Mouse (Mus musculus): ENCODE measurements at regions not wholly inside any gene's neighbourhood (a gene's known extent, or its start where the extent isn't known, plus 50 kb on each side); places are given as distances from the start of the nearest gene placed in this dataset.

DNA sequence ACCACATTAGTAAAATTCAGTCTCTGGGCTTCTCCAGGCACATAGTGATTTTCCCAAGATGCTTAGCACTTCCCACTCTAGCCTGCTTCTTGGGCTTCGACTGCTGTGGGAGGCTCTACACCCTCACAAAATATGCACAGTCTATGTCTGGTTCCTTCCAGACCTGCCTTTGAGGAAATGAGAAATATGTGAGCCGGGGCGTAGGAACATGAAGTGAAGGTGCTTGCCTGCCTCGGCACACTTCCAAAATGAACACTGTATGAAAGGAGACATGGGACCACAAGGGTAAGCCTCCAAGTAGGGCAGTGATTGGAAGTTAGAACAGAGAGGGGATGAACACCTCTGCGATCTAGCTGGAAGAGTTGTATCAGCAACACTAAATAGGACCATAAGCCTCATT, 54.5 kb downstream of the Gm10260 start:
- Histone ChIP-seq H3K4me3 (no peak overlapping the region), H3K9ac (replicated peaks) (no peak overlapping the region), H3K27me3 (no peaks in the 10 kb centered on the region), H3K4me1 (no peaks in the 10 kb centered on the region), H3K4me2 (replicated peaks) (no peak overlapping the region), H3K36me3 (no peaks in the 10 kb centered on the region), H3K27ac (replicated peaks) (no peak overlapping the region), H3K9me3 (no peaks in the 10 kb centered on the region)
- no peak for ATAC-seq (replicated peaks)
- 95% methylated on average over 5 of the region's 5 CpGs for WGBS

DNA sequence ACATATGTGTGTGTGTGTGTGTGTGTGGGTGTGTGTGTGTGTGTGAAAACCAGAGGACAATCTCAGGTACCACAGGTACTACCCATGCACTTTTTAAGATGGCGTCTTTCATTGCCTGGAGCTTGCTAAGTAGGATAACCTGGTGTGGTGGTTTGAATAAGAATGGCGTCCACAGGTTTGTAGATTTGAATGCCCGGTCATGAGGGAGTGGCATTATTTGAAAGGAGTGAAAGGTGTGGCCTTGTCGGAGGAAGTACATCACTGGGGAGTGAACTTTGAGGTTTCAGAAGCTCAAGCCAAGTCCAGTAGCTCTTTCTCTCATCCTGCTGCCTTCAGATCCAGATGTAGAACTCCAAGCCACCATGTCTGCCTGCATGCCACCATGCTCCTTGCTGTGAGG, 55.9 kb downstream of the Gm10260 start:
- Histone ChIP-seq H3K27ac (replicated peaks) (no peak overlapping the region), H3K4me1 (no peaks in the 10 kb centered on the region), H3K9me3 (no peaks in the 10 kb centered on the region), H3K9ac (replicated peaks) (no peak overlapping the region), H3K27me3 (no peaks in the 10 kb centered on the region), H3K4me3 (no peak overlapping the region), H3K36me3 (no peaks in the 10 kb centered on the region), H3K4me2 (replicated peaks) (no peak overlapping the region)
- WGBS = 91% methylated on average over 4 of the region's 4 CpGs
- no peak for ATAC-seq (replicated peaks)

DNA sequence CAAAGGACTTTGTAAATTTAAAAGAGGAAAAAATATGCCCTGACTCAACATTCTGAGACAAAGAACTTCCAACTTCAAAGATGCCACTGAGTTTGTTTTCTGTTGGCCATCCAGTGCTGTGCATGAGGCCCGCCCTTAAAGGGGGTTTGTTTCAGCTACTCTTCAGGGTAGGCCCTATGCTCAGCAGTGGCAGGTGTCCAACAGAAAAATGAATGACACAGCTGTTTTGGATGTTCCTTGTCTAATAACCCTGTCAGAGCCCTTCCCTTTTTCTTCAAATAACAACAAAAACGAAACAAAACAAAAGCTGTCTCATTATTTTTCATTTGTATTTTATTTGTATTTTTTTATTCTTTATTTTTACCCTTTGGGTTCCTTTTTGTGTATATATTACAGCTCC, 61.5 kb downstream of the Gm10260 start:
- Histone ChIP-seq H3K4me2 (replicated peaks) (no peak overlapping the region), H3K36me3 (no peaks in the 10 kb centered on the region), H3K9ac (replicated peaks) (no peak overlapping the region), H3K4me1 (peaks cover 6% of the 10 kb centered on the region; the same call in 1 of the 2 replicates), H3K4me3 (no peak overlapping the region), H3K9me3 (no peaks in the 10 kb centered on the region), H3K27ac (replicated peaks) (no peak overlapping the region), H3K27me3 (no peaks in the 10 kb centered on the region)
- no peak for ATAC-seq (replicated peaks)
- whole genome bisulfite sequencing = 88% methylated on average over 2 of the region's 2 CpGs

DNA sequence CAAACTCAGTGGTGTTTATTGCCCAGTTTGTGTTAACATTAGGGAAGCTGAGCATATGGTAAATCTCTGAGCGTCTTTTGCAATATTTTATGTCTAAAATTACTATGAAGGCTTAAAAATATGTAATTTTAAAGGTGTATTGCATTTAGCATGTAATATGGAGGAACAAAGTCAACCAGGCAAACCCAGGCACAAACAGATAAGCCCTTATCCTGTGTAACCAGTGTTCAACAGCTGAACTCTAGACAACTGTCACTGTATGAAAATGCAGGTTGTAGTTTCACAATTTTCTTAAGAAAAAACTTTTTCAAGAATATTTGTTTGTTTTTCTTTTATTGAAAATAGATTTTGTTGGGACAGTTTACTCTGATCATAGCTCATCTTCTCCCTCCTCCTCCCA, 62.1 kb downstream of the Gm10260 start:
- Histone ChIP-seq H3K27me3 (no peaks in the 10 kb centered on the region), H3K36me3 (no peaks in the 10 kb centered on the region), H3K4me2 (replicated peaks) (no peak overlapping the region), H3K4me3 (no peak overlapping the region), H3K9me3 (no peaks in the 10 kb centered on the region), H3K4me1 (peaks cover 6% of the 10 kb centered on the region; the same call in 1 of the 2 replicates), H3K27ac (replicated peaks) (no peak overlapping the region), H3K9ac (replicated peaks) (no peak overlapping the region)
- 82% methylated on average over 1 of the region's 1 CpGs for WGBS
- no peak for ATAC-seq (replicated peaks)

GRCm38 (mm10) chr13:97697262-97697661, 63.2 kb downstream of the Gm10260 start:
- no peak for ATAC-seq (replicated peaks)
- H3K4me3 ChIP-seq = no peak overlapping the region
- no peak overlapping the region for H3K27ac ChIP-seq (replicated peaks)
- peaks cover 6% of the 10 kb centered on the region; the same call in 1 of the 2 replicates for H3K4me1 ChIP-seq
- no peaks in the 10 kb centered on the region for H3K27me3 ChIP-seq
- H3K9ac ChIP-seq (replicated peaks) = no peak overlapping the region
- H3K4me2 ChIP-seq (replicated peaks) = no peak overlapping the region
- no peaks in the 10 kb centered on the region for H3K36me3 ChIP-seq
- no peaks in the 10 kb centered on the region for H3K9me3 ChIP-seq
- WGBS = 89% methylated on average over 10 of the region's 10 CpGs

DNA sequence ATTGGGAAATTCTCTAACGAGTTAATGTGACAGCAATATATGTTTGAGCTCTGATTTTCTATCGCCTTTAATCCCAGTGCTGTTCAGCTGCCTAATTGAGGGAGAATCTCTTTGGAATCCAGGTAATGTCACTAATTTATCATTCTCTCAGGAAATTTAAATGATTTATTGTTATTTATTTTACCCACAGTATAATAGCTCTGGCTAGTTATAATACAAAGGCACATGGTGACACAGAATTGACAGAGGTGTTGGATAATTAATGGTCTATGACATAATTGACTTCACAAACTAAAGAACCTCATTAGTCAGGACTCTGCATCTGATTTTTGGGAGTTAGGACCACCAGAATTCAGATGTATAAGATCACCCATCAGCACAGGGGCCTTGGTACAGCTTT, 65.4 kb downstream of the Gm10260 start:
- Histone ChIP-seq H3K9me3 (no peaks in the 10 kb centered on the region), H3K36me3 (no peaks in the 10 kb centered on the region), H3K27me3 (no peaks in the 10 kb centered on the region), H3K27ac (replicated peaks) (peak overlapping the region; percentile 66), H3K4me1 (peaks cover 6% of the 10 kb centered on the region; the same call in 1 of the 2 replicates), H3K4me3 (no peak overlapping the region), H3K4me2 (replicated peaks) (no peak overlapping the region), H3K9ac (replicated peaks) (no peak overlapping the region)
- no peak for ATAC-seq (replicated peaks)
- WGBS = 49% methylated on average over 2 of the region's 2 CpGs

GRCm38 (mm10) chr13:97694356-97694990, 66.0 kb downstream of the Gm10260 start:
- Histone ChIP-seq H3K9ac (replicated peaks) (no peak overlapping the region), H3K4me3 (no peak overlapping the region), H3K4me1 (peaks cover 6% of the 10 kb centered on the region; the same call in 1 of the 2 replicates), H3K9me3 (no peaks in the 10 kb centered on the region), H3K4me2 (replicated peaks) (no peak overlapping the region), H3K27ac (replicated peaks) (peak overlapping the region; percentile 66), H3K27me3 (no peaks in the 10 kb centered on the region), H3K36me3 (no peaks in the 10 kb centered on the region)
- 46% methylated on average over 9 of the region's 9 CpGs for WGBS
- ATAC-seq (replicated peaks) = peak; percentile 88

GRCm38 (mm10) chr13:97688310-97688886, 72.0 kb downstream of the Gm10260 start:
- Histone ChIP-seq H3K4me2 (replicated peaks) (no peak overlapping the region), H3K27ac (replicated peaks) (no peak overlapping the region), H3K9me3 (no peaks in the 10 kb centered on the region), H3K9ac (replicated peaks) (no peak overlapping the region), H3K36me3 (no peaks in the 10 kb centered on the region), H3K4me1 (no peaks in the 10 kb centered on the region), H3K27me3 (no peaks in the 10 kb centered on the region), H3K4me3 (no peak overlapping the region)
- no peak for ATAC-seq (replicated peaks)
- 90% methylated on average over 12 of the region's 12 CpGs for WGBS

GRCm38 (mm10) chr13:97683836-97684235, 76.6 kb downstream of the Gm10260 start:
- H3K9ac ChIP-seq (replicated peaks) = no peak overlapping the region
- H3K36me3 ChIP-seq = no peaks in the 10 kb centered on the region
- no peak overlapping the region for H3K27ac ChIP-seq (replicated peaks)
- H3K4me1 ChIP-seq = no peaks in the 10 kb centered on the region; the same call in 1 of the 2 replicates
- no peaks in the 10 kb centered on the region for H3K9me3 ChIP-seq
- 96% methylated on average over 6 of the region's 6 CpGs for WGBS
- no peak for ATAC-seq (replicated peaks)
- H3K4me2 ChIP-seq (replicated peaks) = no peak overlapping the region
- H3K27me3 ChIP-seq = no peaks in the 10 kb centered on the region
- no peak overlapping the region for H3K4me3 ChIP-seq

DNA sequence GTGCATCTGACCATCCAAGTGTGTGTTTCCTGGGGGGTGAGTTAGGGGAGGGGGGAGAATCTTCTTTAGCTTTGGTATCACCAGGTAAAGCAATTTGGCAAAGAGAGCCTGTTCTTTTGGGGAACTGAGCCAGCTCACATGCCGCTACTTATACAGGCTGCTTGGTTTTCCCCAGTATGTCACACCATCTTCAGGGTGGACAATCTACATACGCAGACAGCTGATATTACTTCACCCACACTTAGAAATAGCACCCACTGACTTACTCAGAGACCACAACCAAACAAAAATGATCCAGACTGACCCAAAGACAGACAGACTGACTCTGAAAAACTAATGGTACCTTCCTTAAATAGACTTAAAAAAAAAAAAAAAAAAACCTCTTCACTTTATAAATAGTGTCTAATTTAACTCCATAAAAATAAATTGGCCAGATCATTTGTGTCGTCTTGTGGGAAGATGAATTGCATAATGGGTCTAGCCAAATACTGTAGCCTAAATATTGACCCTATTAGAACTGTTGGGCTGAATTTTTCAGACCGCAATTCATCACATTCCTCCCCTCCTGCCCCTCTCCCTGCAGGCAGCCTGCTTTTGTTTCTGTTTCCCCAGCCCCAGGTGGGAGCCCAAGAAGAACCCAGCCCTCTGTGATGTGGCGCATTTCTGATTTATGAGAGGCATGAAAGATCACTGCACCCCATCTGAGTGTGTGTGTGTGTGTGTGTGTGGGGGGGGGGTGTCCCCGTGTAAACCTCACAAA, 79.0 kb downstream of the Gm10260 start:
- Histone ChIP-seq H3K36me3 (no peaks in the 10 kb centered on the region), H3K27me3 (no peaks in the 10 kb centered on the region), H3K27ac (replicated peaks) (no peak overlapping the region), H3K4me3 (no peak overlapping the region), H3K9me3 (no peaks in the 10 kb centered on the region), H3K4me1 (no peaks in the 10 kb centered on the region; the same call in 1 of the 2 replicates), H3K4me2 (replicated peaks) (no peak overlapping the region), H3K9ac (replicated peaks) (no peak overlapping the region)
- no peak for ATAC-seq (replicated peaks)
- 42% methylated on average over 6 of the region's 6 CpGs for WGBS

DNA sequence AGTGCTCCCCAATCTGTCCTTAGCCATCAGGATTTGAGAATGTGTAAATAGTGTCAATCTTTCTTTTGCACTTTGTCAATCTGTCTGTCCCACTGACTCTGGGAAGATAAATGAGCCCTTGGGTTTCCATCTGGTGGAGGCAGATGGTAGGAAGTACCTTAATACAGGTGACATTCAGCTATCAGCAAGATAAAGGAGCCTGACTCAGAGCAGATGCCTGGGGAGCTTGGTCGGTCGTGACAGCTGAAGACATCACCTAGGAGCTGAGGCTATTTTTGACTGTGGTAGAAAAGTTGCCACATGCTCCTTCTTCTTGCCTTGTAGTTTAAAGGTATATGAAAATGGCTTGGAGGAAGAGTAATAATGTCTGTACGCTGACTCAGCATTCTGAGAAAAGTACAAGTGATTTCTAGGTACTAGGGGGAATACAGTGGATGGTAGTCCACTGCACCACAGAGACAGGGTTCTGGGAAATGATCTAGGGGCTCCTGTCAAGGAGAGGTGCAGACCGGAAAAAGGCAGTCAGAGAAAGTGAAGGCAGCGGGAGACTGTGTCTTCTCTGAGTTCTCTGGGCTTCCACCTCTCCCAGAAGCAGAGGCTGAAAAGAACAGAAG, 80.0 kb downstream of the Gm10260 start:
- Histone ChIP-seq H3K4me1 (no peaks in the 10 kb centered on the region; the same call in 1 of the 2 replicates), H3K9me3 (no peaks in the 10 kb centered on the region), H3K36me3 (no peaks in the 10 kb centered on the region), H3K9ac (replicated peaks) (no peak overlapping the region), H3K27ac (replicated peaks) (0 out of 2 replicates have a peak overlapping the region, but pooled peaks have one; percentile 9), H3K4me3 (no peak overlapping the region), H3K27me3 (no peaks in the 10 kb centered on the region), H3K4me2 (replicated peaks) (no peak overlapping the region)
- WGBS = 75% methylated on average over 5 of the region's 5 CpGs
- no peak for ATAC-seq (replicated peaks)

- Histone ChIP-seq H3K27me3 (no peaks in the 10 kb centered on the region), H3K4me3 (no peak overlapping the region), H3K4me2 (replicated peaks) (no peak overlapping the region), H3K9ac (replicated peaks) (no peak overlapping the region), H3K9me3 (no peaks in the 10 kb centered on the region), H3K36me3 (no peaks in the 10 kb centered on the region), H3K27ac (replicated peaks) (no peak overlapping the region), H3K4me1 (no peaks in the 10 kb centered on the region; the same call in 1 of the 2 replicates)
- ATAC-seq (replicated peaks) = no peak
- 91% methylated on average over 5 of the region's 5 CpGs for WGBS
Measured at GRCm38 (mm10) chr13:97678991-97679390, 81.4 kb downstream of the Gm10260 start.
